Mouse (Mus musculus) left cerebral cortex, postnatal 4 days (tissue): ENCODE data around the gene Abhd16a. TPM values are rescaled to one million over a fixed set of nuclear protein-coding genes. Genes with fewer than 3 reads are reported as not detected.

Experiments used
- DNase-seq: peaks from one replicate; pipeline ENCODE4 v3.0.0-alpha.2; 2022
- intact Hi-C: fragments of 180-260 bp; cut with DNase I; formaldehyde crosslinking; loops from one replicate; pipeline ENCODE4 v1.15.1; 2025
- total RNA-seq, 2 experiments: library from RNA; stranded (reverse); gene quantifications; 2 replicates each; pipeline ENCODE4 v1.2.3; 2021

Gene Abhd16a
- total RNA-seq, 2 experiments from 2014 or later: 66.7 to 73.6 TPM

GRCm38 (mm10) chr17:35058911-35059892, 29.9 kb upstream of the Abhd16a start, which contains the start of gene Ddah2:
TSS of gene Ddah2 (plus strand) at chr17:35059035.
- DNase-seq: peak; percentile 97
- intact Hi-C loops: loop anchor here (1.0 kb wide), 1 partner anchor 38 kb away; no protein-coding TSS in a partner anchor

DNA sequence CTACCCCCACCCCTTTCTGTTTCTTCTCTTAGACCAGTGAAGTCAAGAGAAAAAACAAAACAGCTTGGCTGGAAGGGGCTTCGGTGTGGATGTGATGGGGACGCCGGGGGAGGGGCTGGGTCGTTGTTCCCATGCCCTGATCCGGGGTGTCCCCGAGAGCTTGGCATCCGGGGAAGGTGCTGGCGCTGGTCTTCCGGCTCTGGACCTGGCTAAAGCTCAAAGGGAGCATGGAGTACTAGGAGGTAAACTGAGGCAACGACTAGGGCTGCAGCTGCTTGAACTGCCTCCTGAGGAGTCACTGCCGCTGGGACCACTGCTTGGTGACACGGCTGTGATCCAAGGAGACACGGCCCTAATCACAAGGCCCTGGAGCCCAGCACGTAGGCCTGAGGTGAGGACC, 29.0 kb upstream of the Abhd16a start:
- intact Hi-C loops: no loop called here
- no peak for DNase-seq

DNA sequence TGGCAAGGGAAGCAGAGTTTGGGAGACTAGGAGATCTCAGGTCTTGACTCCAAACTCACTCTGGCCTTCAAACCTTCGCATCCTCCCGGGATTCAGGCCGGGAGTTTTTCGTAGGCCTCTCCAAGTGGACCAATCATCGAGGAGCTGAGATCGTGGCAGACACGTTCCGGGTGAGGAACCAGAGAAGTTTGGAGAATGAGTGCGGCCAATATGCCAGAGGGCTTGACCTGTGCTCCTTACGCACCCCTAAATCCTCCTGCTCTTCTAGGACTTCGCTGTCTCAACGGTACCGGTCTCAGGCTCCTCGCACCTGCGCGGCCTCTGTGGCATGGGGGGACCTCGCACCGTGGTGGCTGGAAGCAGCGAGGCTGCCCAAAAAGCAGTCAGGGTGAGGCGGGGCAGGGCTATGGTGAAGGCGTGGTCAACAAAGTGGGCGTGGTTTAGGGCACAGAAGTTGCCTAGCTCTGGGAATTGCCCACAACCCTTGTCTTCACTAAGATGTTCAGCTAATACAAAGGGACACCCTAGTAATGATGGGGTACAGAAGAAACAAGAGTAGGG, 28.2 kb upstream of the Abhd16a start:
- intact Hi-C loops: no loop called here
- DNase-seq: no peak

GRCm38 (mm10) chr17:35061299-35061698, 27.8 kb upstream of the Abhd16a start:
- no peak for DNase-seq
- intact Hi-C loops: no loop called here

DNA sequence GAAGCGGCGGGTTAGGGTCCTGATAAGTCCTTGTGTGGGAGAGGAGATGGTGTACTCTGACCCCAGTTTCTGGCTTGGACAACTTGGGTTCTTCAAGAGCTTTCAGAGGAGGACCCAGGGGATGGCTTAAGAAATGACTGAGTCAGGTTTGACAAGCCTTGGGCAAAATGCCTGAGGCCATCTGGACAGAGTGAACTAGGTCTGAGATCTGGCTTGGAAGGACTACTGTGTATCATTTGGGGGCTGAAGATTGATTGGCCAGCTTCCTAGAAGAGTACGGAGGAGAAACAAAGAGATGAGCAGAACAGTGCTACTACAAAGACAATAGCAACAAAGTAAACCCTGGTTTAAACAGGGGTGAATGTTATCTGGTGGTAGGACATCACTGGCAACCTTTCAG, 25.6 kb upstream of the Abhd16a start:
- intact Hi-C loops: no loop called here
- peak; percentile 70 for DNase-seq

- no peak for DNase-seq
- intact Hi-C loops: no loop called here
These were observed 24.6 kb upstream of the Abhd16a start for GRCm38 (mm10) chr17:35064378-35064877.

GRCm38 (mm10) chr17:35064951-35065947, 23.8 kb upstream of the Abhd16a start, which contains the start of gene Ly6g6c:
TSS of gene Ly6g6c (plus strand) at chr17:35065388.
- no peak for DNase-seq
- intact Hi-C loops: no loop called here

DNA sequence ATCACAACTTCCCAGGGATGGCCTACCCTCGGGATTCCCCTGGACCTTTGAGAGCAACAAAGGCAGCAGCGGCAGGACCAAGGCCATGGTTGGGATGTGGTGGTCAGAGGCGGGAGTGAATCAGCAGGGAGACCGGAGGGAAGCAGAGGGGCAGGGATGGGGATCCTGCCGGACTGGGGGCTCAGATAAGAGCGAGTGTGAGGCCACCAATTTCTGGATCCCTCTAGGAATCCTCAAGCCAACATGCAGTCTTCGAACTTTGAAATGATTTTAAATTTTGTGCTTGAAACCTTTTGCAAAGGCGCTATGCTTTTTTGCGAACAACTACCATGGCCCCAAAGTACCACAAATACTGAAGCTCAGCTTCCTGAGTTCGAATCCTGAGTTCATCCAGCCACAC, 23.0 kb upstream of the Abhd16a start, which contains the start of gene Mpig6b:
Gene Mpig6b (minus strand): TSS at position 101 of the 400 bp plus-strand sequence.
- intact Hi-C loops: no loop called here
- DNase-seq: no peak

GRCm38 (mm10) chr17:35068213-35068914, 20.7 kb upstream of the Abhd16a start:
- intact Hi-C loops: no loop called here
- no peak for DNase-seq

- no peak for DNase-seq
- intact Hi-C loops: no loop called here
These were observed 18.4 kb upstream of the Abhd16a start for GRCm38 (mm10) chr17:35070556-35071229.

DNA sequence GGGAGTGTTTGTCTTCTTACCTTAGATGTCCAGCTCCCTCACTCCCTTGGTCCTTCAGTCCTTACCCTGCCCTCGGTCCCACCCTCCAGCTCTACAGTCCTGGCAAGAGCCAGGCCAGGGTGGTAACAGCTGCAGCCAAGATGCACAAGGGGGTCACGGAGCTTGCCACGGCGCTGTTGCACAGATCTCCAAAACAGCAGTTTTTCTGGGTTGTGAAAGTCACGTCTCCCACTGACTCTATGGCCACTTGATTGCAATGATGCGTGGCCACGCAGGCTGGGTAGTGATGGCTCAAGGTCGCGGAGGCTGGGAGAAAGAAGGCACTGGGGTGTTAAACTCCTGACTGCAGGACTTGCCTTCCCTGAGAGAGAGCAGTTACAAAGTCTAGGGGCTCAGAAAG, 17.6 kb upstream of the Abhd16a start:
- no peak for DNase-seq
- intact Hi-C loops: no loop called here

DNA sequence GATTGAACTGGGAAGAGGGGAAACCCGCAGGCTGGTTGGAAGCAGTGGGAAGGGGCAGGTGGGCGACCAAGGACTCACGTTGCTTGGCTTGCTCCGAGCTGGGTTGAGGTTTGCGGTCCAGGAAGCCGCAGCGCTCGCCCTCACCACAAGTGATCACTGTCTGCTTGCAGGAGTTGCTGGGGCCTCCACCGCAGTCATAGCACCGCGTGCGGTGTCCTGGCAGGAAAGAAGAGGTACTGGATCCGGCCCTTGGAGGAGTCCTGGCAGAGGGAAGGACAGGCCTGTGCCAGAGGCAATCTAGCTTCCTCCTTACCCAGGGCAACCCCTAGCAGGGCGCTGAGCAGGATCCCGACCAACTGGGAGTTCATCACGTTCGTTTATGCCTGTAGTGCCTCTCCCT, 15.0 kb upstream of the Abhd16a start:
- intact Hi-C loops: no loop called here
- peak; percentile 48 for DNase-seq

- no peak for DNase-seq
- intact Hi-C loops: no loop called here
These were observed 12.4 kb upstream of the Abhd16a start, which contains the start of gene Ly6g6e for GRCm38 (mm10) chr17:35076507-35077176. TSS of gene Ly6g6e (plus strand) at chr17:35076902.

GRCm38 (mm10) chr17:35077285-35077684, 11.8 kb upstream of the Abhd16a start:
- no peak for DNase-seq
- intact Hi-C loops: no loop called here

- intact Hi-C loops: no loop called here
- peak; percentile 46 for DNase-seq
These were observed 11.3 kb upstream of the Abhd16a start, which contains the start of gene Ly6g6d for GRCm38 (mm10) chr17:35077786-35078233. TSS of gene Ly6g6d (minus strand) at chr17:35078065.

- no peak for DNase-seq
- intact Hi-C loops: no loop called here
These were observed 9.3 kb upstream of the Abhd16a start for GRCm38 (mm10) chr17:35079778-35080177.

DNA sequence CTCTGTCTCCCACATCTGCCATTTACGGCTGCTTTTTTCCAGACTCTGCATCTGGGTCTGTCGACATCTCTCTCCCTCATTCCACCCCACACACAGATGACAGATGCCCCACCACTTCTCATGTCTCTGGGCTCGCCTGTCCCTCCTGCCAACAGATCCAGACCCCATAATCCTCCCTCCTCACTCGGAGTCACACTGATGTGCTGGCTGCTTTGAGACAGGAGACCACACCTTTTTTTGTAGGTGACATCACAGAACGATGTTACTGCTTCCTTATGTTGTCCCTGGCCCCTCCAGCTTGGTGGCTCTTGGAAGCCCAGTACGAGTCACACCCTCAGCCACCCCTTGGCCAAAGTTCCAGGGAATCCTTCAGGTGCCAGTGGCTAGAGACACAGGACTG, 8.8 kb upstream of the Abhd16a start:
- intact Hi-C loops: no loop called here
- no peak for DNase-seq

DNA sequence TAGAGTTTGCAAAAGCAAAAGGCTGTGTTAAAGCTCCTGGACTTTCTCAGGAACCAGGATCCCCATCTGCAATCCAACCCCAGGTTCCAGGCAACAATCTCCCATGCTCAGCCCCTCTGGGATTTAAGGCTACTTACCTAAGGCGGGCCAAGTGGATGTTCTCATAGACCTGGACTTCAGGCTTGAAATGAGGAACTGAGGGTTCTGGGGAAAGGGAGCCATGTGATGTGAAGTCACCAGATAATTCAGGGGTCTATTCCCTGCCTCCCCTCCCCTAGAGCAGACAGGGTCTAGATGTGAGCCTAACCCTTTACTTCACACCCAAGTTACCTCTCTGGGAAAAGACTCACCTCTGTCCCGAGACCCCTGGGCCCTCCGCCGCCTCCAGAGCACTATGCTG, 8.4 kb upstream of the Abhd16a start:
- intact Hi-C loops: no loop called here
- no peak for DNase-seq
